Mouse (Mus musculus) myocyte (in vitro differentiated cells): ENCODE results near the gene Prrg4.

Experiments
- CEBPB ChIP-seq: IDR thresholded peaks from 2 replicates; pipeline ENCODE4 v1.6.1; 2011; ENCODE audit warnings: mild to moderate bottlenecking, moderate library complexity; ENCODE audit not compliant: poor library complexity, insufficient read depth, severe bottlenecking
- E2F4 ChIP-seq: IDR thresholded peaks from one replicate; pipeline ENCODE4 v1.6.1; 2011; ENCODE audit warnings: mild to moderate bottlenecking, control low read depth, moderate library complexity; ENCODE audit not compliant: insufficient read depth
- MAX ChIP-seq: IDR thresholded peaks from one replicate; pipeline ENCODE4 v1.6.1; 2011; ENCODE audit warnings: low read depth, mild to moderate bottlenecking, control low read depth
- MYOD1 ChIP-seq, 3 experiments: IDR thresholded peaks; one replicate each; pipeline ENCODE4 v1.6.1; 2011; ENCODE audit warnings: control low read depth in 2 of 3, low read depth in 2 of 3, mild to moderate bottlenecking in 2 of 3, moderate library complexity in 1 of 3; ENCODE audit not compliant: insufficient read length in 2 of 3, control insufficient read depth in 1 of 3
- POLR2A ChIP-seq: IDR thresholded peaks from one replicate; pipeline ENCODE4 v1.6.1; 2011; ENCODE audit warnings: low read depth, mild to moderate bottlenecking, control low read depth, moderate library complexity; ENCODE audit not compliant: insufficient read length
- REST ChIP-seq: IDR thresholded peaks from one replicate; pipeline ENCODE4 v1.6.1; 2011; ENCODE audit warnings: mild to moderate bottlenecking, control low read depth, moderate library complexity; ENCODE audit not compliant: insufficient read depth, insufficient read length
- TCF12 ChIP-seq: IDR thresholded peaks from one replicate; pipeline ENCODE4 v1.6.1; 2011; ENCODE audit warnings: mild to moderate bottlenecking, control low read depth; ENCODE audit not compliant: poor library complexity, insufficient read depth, severe bottlenecking

- TF ChIP-seq MAX (no peak), MYOD1 (IDR thresholded peaks at IDR 0.05; ENCODE audit: control insufficient read depth in 1 of 3, insufficient read length in 2 of 3, low read depth in 2 of 3) (no peak), POLR2A (no peak), E2F4 (no peak), TCF12 (no peak), CEBPB (no peak), REST (no peak)
These were observed 7.1 kb downstream of the Prrg4 start for GRCm38 (mm10) chr2:104842559-104842958.
